Mouse (Mus musculus): ENCODE results near the gene Pogz.
A peak's percentile ranks its signal among the peaks of the same experiment; 100 is the strongest.
"Not testable (repeated sequence)": the region's sequence is repeated elsewhere in the genome, so short reads cannot be mapped to it uniquely, and the experiment has no call there.

Pogz gene

DNA sequence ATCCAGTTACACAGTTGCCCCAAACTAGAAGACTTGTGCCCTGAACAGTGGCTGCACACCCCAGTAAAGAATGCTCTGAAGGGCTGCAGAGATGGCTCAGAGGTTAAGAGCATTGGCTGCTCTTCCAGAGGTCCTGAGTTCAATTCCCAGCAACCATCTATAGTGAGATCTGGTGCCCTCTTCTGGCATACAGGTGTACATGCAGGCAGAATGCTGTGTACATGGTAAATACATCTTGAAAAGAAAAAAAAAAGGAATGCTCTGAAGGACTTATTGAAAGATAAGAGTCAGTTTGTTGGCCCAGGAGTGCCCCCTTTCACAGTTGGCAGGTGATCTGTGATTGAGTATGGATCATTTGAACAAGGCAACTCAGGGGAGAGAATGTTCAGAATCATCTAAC is 4.0 kb upstream of the Pogz start:
- DNase-seq (ENCODE audit: low spot score): no peak

DNA sequence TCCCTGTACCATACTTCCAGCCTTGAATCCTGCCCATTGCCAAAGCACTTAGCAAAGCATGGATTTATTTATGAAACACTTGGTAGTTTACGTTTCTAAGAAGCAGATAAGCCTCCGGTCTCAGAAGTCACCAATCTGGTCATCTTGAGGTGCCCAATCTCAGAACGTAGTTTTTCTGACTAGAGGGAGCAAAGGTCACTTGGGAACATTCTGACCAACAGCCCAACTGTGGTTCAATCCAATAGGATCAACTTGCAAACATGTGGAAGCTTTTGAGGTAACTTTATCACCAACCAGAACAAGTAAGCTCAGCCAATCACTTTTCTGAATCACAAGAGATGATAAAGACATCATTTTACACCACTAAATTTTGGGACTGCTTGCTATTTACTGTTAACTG is 2.0 kb upstream of the Pogz start:
- no peak for DNase-seq (ENCODE audit: low spot score)

DNA sequence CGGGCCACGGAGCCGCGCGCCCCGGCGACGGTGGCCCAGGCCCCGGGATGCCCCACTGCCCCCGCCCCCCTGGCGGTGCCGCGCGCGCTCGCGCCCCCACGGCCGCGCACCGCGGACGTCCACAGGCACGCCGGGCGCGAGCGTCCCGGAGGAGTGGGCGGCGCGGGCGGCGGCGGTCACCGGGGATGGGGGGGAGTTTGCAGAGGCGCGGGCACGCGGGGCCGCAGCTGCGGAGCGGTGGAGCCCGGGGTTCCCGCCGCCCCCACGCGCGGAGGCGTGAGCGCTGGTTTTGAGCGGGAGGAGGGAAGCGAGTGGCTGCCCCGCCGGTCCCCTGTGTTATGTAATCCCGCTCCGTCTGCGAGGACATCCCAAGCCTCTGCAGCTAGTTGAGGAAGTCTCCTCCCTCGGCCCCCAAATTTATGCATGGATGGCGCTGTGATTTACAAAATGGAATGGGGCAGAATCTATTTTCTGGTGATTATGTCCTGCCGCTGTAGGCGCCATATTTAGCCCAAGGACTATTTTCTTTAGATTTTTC is 661 bp downstream of the Pogz start:
- DNase-seq (ENCODE audit: low spot score): peak; percentile 81

DNA sequence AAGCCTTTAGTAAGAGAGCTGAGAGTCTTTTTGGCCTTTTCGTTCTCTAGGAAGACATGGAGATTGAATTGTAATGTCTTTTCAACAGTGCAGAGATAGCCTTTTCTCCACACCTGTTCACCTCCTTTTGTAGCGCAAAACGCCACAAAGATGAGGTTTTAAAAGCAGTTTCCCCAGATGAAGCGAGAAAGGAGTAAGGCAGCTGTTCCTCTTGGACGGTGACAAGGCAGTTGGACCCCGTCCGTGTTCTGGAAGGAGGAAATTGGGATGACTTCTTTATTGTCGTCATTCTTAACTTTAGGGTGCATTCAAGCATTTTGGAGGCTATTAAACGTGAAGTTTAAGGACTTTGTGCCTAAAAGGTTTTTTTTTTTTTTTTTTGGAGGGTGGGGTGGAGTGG is 1.3 kb downstream of the Pogz start:
- DNase-seq (ENCODE audit: low spot score): no peak

DNA sequence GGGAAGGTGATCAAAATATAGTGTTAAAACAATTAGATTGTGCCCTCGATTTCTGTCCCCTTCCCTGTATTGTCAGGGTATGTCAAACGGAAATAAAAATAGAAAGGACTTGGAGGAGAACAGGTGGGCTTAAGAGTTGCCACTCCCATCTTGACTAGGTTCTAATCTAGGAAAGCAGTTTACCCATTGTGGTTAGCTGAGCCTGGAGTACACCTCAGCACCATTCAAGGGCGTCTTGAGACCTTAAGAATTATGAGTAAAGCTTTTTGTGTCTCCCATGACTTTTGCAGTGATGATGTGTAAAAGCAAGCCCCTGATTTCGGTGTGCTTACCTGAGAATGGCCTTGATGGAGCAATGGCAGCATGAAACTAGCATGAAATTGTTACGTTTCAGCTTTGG is 1.7 kb downstream of the Pogz start:
- no peak for DNase-seq (ENCODE audit: low spot score)

DNA sequence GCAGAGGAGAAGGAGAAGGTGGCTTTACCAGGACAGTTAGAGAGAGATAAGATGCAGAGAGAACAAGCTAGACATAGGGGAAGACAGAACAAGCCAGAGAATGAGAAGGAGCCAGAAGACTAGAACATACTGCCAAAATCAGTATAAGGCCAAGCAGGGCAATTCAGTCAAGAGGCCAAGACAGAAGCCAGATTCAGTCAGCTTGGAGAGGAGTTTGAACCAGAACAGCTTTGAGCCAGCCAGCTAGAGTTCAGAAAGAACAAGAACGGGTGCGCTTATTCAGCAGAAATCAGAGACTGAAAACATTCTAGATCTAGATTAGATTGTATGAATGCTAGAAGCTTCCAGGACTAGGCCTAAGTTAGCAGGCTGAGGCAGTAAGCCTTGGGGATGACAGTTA is 10.0 kb downstream of the Pogz start:
- no peak for DNase-seq (ENCODE audit: low spot score)

DNA sequence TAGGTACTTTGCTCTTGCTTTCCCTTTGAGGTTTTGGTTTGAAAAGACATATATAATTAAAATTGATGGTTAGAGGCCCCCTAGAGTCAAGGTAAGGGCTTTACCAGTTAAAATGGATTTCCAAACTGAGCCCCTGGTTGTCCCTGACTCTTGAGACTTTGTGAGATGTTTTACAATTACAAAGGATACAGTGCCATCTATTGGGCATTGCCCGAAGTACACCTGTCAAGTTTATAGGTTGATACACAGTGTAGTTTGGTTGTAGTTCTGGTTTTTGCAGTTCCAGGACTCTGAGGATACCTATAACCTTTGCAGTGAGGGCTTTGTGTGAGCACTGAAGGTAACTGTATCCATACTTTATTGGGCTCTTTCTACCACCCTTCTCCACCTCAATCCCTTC is 12.0 kb downstream of the Pogz start:
- no peak for DNase-seq (ENCODE audit: low spot score)

DNA sequence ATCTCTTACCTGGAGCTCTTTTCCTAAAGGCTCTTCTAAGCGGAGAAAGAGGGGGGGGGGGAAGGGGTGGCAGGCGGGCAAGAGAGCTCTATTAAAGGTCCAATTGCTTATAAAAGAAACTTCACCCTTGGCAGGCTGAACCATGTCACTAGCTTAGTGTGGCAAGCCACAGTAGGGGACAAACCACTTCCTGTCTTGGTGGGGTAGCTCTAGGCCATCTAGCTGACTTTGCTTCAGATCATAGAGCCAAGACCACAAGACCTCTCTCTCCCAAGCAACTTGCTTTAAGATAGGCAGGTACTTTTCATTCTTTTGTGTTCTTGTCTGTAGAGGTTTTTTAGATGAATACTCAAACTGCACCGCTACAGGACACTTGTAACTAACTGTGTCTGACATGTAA is 14.4 kb downstream of the Pogz start:
- no peak for DNase-seq (ENCODE audit: low spot score)

DNA sequence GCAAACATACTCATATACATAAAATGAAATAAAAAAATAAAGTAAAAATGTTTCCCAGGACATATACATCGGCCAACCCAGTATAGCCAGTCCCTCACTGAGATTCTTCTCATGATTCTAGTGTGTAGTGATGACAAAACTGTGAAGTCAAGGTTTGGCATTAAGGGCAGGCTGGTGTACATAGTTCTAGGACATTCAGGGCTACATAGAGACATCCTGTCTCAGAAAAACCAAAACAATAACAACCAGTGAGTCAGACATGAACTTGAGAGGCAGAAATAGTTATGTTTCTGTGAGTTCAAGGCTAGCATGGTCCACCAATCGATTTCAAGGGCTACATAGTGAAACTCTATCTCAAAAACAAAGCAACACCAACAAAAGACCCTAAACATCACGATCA is 14.8 kb downstream of the Pogz start:
- DNase-seq (ENCODE audit: low spot score): no peak

DNA sequence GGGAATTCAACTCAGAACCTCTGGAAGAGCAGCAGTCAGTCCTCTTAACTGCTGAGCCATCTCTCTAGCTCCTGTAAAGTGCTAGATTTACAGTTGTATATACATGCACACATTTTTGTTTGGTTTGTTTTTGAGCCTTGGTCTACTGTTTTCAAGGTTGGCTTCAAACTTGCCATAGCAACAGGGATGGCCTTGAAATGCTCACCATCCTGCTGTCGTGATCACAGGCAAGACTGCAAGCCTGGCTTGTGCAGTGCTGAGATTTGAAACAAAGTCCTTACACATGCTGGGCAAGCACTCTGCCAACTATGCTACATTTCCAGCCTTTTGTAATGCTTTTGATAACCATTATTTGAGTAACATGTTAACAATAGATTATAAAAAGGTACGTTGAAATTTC is 22.1 kb downstream of the Pogz start:
- DNase-seq (ENCODE audit: low spot score): peak; percentile 40

DNA sequence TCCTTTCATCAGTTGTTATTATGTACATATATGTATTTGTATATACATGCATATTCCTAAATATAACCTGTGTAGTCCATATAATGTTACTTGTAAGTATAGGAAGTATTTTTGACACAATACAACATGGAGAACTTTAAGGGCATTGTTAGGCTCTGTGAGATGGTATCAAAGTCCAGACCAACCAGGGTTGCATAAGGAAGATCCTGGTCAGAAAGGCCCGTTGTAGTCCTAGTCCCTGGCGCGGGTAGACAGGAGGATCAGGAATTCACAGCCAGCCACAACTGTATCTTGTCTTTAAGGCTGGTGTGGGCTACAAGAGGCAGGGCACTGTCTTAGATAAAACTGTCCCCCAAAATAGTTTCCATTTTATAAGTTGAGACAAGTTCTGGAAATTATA is 31.6 kb downstream of the Pogz start:
- DNase-seq (ENCODE audit: low spot score): no peak

DNA sequence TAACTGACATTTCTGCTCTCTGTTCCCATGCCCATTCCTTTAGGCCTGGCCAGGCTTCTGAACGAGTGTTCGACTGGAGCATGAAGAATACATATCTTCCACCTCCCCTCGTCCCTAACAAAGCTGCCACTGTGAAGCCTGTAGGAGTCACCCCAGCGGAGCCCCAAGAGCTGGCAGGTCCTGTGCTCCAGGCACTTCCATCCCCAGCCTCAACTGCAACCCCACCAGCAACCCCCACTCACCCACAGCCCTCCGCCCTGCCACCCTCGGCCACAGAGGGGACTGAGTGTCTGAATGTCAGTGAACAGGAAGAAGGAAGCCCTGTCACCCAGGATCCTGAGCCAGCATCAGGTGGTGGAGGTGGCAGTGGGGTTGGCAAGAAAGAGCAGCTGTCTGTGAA is 41.3 kb downstream of the Pogz start:
- no peak for DNase-seq (ENCODE audit: low spot score)

DNA sequence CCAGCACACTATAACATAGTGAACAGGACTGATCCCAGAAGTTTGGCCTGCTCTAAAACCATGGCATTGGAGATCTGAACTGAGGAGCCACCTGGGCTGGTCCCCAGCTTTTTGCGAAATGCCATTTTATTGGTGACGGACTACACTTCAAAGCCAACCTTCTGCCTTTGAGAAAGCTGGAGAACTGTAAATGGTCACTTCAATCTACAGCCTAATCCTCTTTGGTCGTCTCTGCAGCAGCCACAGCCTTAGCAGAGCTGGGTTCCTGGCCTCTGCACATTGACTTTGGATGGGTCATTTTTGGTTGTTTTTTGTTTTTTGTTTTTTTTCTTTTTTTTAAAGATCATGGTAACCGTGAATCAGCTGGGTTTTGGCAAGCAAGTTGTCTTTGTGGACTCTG is 44.5 kb downstream of the Pogz start:
- DNase-seq (ENCODE audit: low spot score): no peak

DNA sequence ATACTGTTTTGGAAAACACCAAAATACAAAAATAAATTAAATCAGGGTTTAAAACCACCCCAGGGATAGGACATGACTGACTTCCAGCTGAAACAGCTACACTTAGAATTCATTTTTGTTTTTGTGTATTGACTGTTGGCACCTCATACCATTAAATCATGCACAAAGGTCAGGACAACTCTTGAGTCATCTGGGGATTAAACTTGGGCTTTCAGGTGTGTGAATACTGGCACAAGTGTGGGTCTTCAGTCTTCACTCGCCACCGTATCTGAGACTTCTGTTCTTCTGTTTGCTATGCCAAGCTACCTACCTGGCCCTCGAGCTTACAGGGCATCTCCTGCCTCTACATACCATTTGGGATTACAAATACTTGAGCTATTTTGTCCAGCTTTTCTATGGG is 45.2 kb downstream of the Pogz start:
- DNase-seq (ENCODE audit: low spot score): no peak

DNA sequence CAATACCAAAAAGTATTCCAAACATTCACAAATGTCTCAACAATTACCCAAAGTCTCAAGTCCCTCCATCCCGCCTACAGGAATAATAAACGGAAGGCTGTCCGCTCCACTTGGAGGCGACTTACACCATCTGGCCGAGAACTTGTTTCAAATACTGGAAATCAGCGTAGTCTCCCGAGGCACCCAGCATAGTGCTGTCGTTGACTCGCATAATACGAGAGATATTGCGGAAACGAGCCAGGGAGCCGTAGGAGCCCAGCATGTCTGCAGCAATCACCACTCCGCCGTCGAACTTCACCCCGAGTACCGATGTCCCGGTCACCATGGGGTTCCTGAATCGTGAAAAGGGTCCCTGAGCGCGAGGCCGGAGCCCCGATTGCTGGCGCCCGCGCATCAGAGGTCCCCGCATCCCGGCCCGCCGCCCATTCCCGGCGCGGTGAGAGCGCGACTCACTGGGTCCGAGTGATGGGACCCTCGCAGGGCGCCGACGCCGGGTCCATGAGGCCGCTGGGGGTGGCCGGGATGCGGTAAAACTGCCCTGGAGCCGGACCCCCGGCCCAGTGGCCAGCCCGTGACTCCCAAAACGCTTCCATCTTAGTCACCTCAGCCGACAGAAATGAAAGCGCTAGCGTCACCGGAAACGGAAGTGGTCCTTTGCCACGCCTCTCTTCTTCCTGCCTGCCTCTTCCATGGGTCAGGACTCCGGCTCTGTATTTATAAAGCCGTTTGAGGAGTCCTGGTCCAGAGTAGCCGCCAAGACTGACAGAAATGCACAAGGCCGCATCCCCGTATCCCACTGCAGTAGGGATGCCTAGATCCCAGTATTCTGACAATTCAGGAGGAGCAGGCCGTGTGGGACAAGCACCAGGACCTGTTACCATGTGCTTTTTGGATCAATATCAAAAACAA is 49.2 kb downstream of the Pogz start, which contains the start of gene Psmb4:
Psmb4 (minus strand) TSS at position 646 of the 909 bp plus-strand sequence.
- peak; percentile 76 for DNase-seq (ENCODE audit: low spot score)

DNA sequence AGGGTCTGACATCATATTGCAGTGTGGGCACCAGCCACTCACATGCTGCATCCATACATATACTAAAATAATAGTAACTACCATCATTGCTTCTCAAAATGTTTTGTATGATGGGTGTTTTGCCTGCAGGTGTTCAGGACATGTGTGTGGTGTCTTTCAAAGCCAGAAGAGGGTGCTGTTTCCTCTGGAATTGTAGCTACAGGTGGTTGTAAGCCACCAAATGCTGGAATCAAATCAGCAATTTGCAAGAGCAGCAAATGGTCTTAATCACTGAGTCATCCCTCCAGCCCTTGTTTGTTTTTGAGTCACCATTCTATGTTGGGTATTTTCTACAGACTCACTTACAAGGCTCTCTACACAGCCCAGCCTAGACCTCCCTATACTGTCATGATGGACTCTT is 51.2 kb downstream of the Pogz start:
- DNase-seq (ENCODE audit: low spot score): no peak

DNA sequence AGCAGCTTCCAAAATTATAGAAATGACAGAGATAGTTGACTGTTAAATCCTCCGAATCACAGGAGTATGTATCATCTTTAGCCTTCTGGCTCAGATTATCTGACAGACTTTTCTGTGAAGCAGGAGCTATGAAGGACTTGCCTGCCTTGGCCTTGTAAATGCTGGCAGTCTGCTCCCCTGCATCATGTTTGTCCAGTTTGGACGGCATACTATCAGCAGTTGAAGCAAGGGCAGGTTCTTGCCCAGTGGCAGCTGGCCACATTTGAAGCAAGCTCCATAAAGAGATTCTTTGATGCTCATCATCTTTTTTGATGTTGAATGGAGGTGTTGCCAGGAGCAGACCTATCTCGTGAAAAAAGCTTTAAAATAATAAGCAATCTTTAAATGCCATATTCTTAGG is 56.7 kb downstream of the Pogz start:
- DNase-seq (ENCODE audit: low spot score): peak; percentile 41

DNA sequence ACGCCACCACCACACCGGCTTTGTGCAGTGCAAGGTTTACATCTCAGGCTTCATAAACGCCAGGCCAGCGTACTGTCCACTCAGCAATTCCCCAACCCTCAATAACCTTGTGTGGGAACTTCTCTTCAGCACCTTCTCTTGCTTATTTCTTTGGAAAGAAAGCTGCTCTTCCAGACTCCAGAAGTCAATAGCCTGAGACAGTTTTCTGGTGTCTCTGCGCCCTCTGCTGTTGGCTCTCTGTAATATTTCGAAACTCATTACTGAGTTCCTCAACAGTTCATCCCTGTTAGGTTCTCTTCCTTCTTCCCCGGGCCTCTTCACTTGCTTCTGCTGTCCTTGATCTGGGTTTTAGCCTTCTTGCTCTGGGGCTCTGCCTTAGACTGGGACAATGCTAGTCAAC is 65.4 kb downstream of the Pogz start:
- DNase-seq (ENCODE audit: low spot score): peak; percentile 22

DNA sequence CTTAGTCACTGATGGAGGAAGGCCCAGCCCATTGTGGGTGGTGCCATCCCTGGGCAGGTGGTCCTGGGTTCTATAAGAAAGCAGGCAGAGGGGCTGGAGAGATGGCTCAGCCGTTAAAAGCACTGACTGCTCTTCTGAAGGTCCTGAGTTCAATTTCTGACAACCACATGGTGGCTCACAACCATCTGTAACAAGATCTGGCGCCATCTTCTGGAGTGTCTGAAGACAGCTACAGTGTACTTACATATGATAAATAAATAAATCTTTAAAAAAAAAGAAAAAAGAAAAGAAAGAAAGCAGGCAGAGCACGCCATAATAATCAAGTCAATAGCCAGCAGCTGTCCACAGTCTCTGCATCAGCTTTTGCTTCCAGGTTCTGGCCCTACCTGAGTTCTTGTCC is 67.4 kb downstream of the Pogz start:
- DNase-seq (ENCODE audit: low spot score): not testable (repeated sequence)

DNA sequence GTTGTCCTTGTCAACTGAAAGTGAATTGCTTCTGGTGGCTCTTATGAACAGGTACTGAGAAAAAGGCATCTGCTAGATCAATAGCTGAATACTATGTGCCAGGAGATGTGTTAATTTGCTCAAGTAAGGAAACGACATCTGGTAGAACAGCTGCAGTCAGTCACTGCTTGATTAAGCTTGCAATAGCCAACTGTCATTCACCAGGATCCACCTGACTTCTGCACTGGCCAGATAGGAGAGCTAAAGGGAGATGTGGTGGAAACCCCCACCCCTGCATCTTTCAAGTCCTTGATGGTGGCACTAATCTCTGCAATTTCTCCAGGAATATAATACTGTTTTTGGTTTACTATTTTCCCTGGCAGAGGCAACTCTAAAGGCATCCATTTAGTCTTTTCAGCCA is 69.1 kb downstream of the Pogz start:
- no peak for DNase-seq (ENCODE audit: low spot score)

DNA sequence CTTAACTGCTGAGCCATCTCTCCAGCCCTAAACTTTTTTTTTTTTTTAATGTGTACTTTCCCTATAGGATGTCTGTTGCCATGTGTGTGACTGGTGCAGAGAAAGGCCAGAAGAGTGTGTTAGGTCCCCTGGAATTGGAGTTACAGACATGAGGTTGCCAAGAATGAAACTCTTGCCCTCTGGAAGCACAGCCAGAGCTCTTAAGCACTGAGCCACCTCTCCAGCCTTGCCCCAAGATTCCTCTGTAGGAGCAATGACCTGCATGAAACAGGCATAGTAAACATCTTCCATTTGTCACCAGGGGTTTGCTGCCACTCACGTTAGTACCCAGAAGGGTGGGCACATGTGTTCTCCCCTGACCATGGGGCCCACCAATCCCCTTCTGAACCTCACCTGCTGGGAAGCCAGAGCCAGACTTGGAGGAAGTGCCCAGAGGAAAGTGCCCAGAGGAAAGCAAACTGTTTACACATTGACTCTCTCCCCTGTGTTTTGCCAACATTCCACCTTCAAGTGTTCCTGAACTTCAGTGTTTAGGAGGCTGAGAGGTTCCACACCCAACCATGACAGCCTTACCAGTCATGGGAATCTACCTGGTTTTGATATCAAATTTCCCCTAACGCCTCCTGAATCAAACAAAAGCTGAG is 73.8 kb downstream of the Pogz start:
- no peak for DNase-seq (ENCODE audit: low spot score)

DNA sequence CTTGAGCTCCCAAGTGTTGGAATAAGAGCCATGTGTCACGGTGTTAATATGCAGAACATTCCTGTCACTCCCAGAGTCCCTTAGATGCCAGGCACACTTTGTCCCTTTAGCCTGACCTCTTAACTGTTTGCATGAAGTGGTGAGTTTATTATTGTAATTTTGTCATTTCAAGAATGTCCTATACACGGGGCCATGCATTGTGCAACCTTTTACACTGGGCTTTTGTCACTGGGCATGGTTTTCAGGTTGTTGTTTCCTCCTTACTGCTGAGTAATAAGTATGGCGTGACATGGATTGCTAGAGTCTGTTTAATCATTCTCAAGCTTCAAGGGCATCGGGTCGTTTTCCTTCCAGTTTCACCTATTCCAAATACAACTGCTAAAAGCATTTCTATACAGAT is 76.4 kb downstream of the Pogz start:
- DNase-seq (ENCODE audit: low spot score): no peak
